Mouse (Mus musculus): ENCODE results near the gene Tmem37.

DNA sequence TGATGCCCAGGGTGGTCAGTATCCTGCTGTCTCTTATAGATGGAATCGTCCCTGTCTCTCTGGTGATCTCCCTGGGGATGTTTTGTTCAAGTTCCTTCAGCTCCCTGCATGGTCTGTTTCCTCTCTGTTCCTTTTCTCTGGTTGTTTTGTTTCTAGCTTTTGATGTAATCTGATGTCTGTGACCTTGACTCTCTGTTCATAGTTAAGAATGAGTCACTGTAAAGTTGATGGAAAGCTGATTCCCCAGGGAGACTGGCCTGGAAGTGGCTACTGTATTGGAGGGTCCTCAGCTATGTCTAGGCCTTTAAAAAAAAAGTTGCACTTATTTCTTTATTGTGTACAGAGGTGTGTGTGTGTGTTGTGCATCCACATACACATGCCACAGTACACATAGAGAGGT, 22.8 kb downstream of the Tmem37 start:
- TF ChIP-seq EP300 (IDR thresholded peaks at IDR 0.05; ENCODE audit: insufficient read depth, low read depth, low read length) (no peak), POLR2A (IDR thresholded peaks at IDR 0.05; ENCODE audit: insufficient read depth, low read length) (no peak)

Measured in ES-Bruce4 (cell line).